Mouse (Mus musculus) kidney, adult 2 months (tissue): ENCODE measurements around the gene Usp6nl.

Experiments used
- CTCF ChIP-seq: fragments of 200-500 bp; conservative IDR thresholded peaks from 2 replicates; pipeline ENCODE4 v1.5.1; 2011; ENCODE audit warnings: low read depth, mild to moderate bottlenecking, control low read depth, low read length, moderate library complexity, mixed read lengths; ENCODE audit not compliant: insufficient read depth, insufficient read length
- POLR2A ChIP-seq: fragments of 200-500 bp; IDR thresholded peaks from one replicate; pipeline ENCODE4 v1.6.1; 2011; ENCODE audit warnings: low read depth, low read length, control low read depth

DNA sequence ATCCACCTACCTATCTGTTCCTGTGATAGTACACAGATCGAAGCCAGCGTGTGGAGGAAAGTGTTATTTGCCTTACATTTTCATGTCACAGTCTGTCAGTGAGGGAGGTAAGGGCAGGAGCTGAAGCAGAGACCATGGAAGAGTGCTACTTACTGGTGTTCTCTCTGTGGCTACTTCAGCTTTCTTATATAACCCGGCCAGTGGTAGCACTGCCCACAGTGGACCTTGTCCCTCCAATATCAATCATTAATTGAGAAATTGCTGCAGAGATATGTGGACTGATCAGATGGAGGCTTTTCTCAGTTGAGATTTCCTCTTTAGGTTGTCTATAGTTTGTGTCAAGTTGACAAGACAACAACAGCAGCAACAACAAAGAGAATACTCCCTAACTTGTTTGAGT is 66.7 kb downstream of the Usp6nl start:
- TF ChIP-seq CTCF = no peak
- TF ChIP-seq POLR2A = no peak
